Mouse (Mus musculus) heart, embryonic 13.5 days (tissue): ENCODE measurements at regions not wholly inside any gene's neighbourhood (a gene's known extent, or its start where the extent isn't known, plus 50 kb on each side); places are given as distances from the start of the nearest gene placed in this dataset.

ENCODE experiments used
- ATAC-seq: fragments of 200-750 bp; cut with Nextera tagmentation; 2 replicates; pipeline ENCODE4 v1.8.0; 2017; ENCODE audit warnings: moderate TSS enrichment; ENCODE audit not compliant: insufficient number of reproducible peaks, low FRiP score, low TSS enrichment; ENCODE audit errors: extremely low read depth
- H3K27ac ChIP-seq: fragments of 300-500 bp; sonication (generic); replicated peaks from 2 replicates; pipeline ENCODE4 v1.5.1; 2015; ENCODE audit warnings: moderate library complexity, mild to moderate bottlenecking, inconsistent platforms
- H3K27me3 ChIP-seq: fragments of 300-500 bp; sonication (generic); replicated peaks from 2 replicates; pipeline ENCODE4 v1.6.1; 2015; ENCODE audit warnings: mild to moderate bottlenecking, inconsistent platforms
- H3K36me3 ChIP-seq: fragments of 300-500 bp; sonication (generic); 2 replicates; pipeline ENCODE4 v1.6.1; 2015; ENCODE audit warnings: mild to moderate bottlenecking, inconsistent platforms
- H3K4me1 ChIP-seq: fragments of 300-500 bp; sonication (generic); 2 replicates; pipeline ENCODE4 v1.6.1; 2015; ENCODE audit warnings: inconsistent platforms
- H3K4me2 ChIP-seq: fragments of 300-500 bp; sonication (generic); 2 replicates; pipeline ENCODE4 v1.6.1; 2015; ENCODE audit warnings: inconsistent platforms, mild to moderate bottlenecking, moderate library complexity
- H3K4me3 ChIP-seq: fragments of 300-500 bp; sonication (generic); 2 replicates; pipeline ENCODE4 v1.5.1; 2015; ENCODE audit warnings: moderate library complexity, mild to moderate bottlenecking, inconsistent platforms
- H3K9ac ChIP-seq: fragments of 300-500 bp; sonication (generic); 2 replicates; pipeline ENCODE4 v1.6.1; 2015; ENCODE audit warnings: inconsistent platforms, mild to moderate bottlenecking, moderate library complexity
- H3K9me3 ChIP-seq: fragments of 300-500 bp; sonication (generic); 2 replicates; pipeline ENCODE4 v1.6.1; 2016; ENCODE audit warnings: inconsistent platforms
- WGBS: fragments of 180-500 bp; shearing (Covaris S2); methylation state at CpG from one replicate; pipeline ENCODE4 v1.1.7; 2015; ENCODE audit warnings: mixed read lengths; 5-methylcytosine and 5-hydroxymethylcytosine counted together

DNA sequence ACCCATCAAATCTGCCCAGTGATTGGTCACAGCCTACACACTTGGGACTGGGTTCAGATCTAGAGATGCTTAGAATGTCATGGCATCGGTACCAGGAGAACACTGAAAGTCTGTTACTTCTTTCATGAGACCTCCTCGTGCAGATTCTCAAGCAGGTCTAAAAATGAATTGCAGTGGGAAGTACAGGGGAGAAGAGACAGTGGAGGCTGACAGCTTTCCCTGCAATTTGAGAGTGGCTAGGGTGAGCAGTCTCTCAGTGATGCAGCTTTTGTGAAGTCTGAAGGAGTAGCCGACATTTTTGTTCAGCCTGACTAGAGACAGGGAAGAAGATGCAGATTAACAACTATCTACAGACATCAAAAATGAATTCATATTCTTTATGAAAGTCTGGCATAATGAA, 112.5 kb downstream of the Fam198b start:
- ATAC-seq = no peak
- Histone ChIP-seq H3K4me2 (no peak overlapping the region), H3K4me3 (no peak overlapping the region), H3K27me3 (no peaks in the 10 kb centered on the region), H3K4me1 (peaks cover 45% of the 10 kb centered on the region), H3K9ac (no peak overlapping the region), H3K27ac (peak overlapping the region; percentile 29; the same call in 1 of the 2 replicates), H3K36me3 (no peaks in the 10 kb centered on the region), H3K9me3 (no peaks in the 10 kb centered on the region)
- 60% methylated on average over 3 of the region's 3 CpGs for WGBS

DNA sequence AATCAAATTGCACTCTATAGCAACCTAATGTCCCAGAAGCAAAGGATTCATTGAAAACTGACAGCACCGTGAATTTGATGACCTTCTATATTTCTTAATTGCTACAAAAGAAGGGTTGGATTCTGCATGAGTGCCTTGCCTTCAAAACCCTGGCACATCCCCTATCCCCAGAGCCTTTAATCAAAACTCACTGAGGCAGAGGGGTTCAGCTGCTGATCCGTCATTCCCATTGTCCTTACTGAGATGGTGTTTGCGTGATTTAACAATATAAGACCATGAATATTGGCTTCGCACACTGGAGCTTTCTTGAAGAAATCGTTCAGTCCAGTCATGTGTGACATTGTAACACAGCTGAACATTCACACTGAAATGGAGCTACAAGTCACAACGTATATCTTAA, 118.0 kb downstream of the Fam198b start:
- Histone ChIP-seq H3K9me3 (no peaks in the 10 kb centered on the region), H3K9ac (no peak overlapping the region), H3K4me1 (peaks cover 22% of the 10 kb centered on the region), H3K27ac (no peak overlapping the region), H3K36me3 (no peaks in the 10 kb centered on the region), H3K4me2 (no peak overlapping the region), H3K27me3 (no peaks in the 10 kb centered on the region), H3K4me3 (no peak overlapping the region)
- WGBS = 85% methylated on average over 6 of the region's 6 CpGs
- no peak for ATAC-seq

DNA sequence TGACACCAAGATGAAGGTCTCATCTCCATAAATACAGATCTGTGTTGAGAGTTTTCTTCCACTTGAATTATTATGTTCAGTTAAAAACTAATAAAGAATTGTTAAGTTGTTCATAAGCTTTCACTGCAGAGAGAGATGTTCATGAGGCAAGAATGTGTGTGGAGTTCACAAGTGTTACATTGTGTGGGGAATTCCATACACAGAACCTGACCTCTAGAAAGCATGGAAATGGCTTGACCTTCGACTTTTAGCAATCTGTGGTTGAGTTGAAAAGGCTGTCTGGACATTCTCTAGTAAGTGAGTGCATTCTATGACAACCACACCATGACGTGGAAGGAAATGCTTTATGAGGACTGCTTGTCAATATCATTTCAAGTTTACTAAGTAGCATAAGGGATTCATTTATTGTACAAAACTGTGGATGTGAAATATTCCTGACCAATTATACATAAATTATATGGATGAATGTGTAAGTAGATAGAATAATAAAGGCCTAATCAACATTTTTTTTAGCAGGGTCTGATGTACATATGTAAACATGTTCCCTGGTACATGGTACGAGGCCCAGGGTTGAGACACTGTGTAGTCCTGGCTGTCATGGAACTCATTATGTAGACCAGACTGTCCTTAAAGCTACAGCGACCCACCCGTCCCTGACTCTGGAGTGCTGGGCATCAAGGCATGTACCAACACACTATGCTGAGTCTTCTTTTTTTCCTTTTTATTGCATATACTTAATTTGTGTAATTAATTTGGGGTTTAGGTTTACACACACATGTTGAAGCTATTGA, 119.2 kb downstream of the Fam198b start:
- H3K4me1 ChIP-seq = peaks cover 22% of the 10 kb centered on the region
- H3K27me3 ChIP-seq = no peaks in the 10 kb centered on the region
- no peak for ATAC-seq
- WGBS = 64% methylated on average over 5 of the region's 5 CpGs
- no peak overlapping the region for H3K27ac ChIP-seq
- H3K4me3 ChIP-seq = no peak overlapping the region
- no peak overlapping the region for H3K9ac ChIP-seq
- H3K36me3 ChIP-seq = no peaks in the 10 kb centered on the region
- H3K9me3 ChIP-seq = no peaks in the 10 kb centered on the region
- H3K4me2 ChIP-seq = no peak overlapping the region

DNA sequence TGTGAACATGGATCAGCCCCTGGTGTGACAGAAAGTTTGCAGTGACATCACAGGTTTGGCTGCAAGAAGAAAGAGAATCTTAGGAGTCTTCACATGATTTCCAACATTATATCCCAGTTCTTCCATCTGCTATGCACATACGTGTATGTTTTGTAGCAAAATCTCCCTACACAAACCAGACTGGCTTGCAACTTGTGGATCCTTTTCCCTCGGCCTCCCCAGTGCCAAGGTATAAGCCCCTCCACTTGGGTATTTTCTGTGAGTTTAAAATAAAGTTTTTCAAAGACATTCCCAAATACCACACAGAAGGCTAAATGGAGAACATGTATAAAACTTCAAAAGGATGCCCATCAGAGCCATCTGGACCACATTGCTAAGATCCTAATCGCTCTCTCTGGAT, 120.2 kb downstream of the Fam198b start:
- Histone ChIP-seq H3K4me1 (peaks cover 22% of the 10 kb centered on the region), H3K27ac (peak overlapping the region; percentile 12; the same call in 1 of the 2 replicates), H3K4me3 (no peak overlapping the region), H3K9me3 (no peaks in the 10 kb centered on the region), H3K9ac (no peak overlapping the region), H3K36me3 (no peaks in the 10 kb centered on the region), H3K4me2 (no peak overlapping the region), H3K27me3 (no peaks in the 10 kb centered on the region)
- ATAC-seq = no peak
- WGBS = 85% methylated on average over 3 of the region's 3 CpGs

DNA sequence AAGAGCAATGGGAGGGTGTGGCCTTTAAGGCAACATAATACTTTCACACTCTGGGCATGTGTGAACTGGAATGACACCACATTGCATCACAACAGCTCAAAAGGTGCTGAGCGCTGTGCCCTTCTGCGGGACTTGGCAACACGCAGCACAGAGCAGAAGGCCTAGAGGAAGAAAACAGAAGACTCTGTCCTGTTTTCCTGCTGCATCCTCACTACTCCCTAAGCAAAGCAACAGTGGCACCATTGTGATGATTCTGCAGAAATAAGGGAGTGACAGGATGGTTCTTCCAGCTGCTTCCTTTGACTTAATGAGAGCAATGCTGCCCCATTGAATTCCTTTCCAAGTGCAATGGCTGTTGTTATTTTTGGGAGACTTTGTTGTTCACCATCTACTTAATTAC, 120.6 kb downstream of the Fam198b start:
- H3K27me3 ChIP-seq = no peaks in the 10 kb centered on the region
- no peak for ATAC-seq

DNA sequence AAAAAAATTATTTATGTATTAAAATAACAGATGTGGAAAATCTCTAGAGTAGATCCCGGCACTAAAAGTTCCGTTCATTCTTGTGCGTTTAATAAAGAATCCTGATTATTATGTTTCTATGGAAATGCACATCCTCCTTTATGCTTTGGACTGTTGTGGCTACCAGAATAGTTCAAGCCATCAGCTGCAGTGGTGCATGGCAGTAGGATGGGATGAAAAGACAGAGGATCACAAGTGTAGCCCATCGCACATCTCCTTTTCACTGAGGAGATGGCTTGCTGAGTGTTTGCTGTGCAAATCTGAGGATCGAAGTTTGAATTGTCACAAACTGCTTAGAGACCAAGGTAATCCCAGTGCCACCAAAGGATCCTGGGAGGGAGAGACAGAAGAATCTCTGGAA, 121.0 kb downstream of the Fam198b start:
- Histone ChIP-seq H3K9ac (no peak overlapping the region), H3K4me3 (no peak overlapping the region), H3K27me3 (no peaks in the 10 kb centered on the region), H3K36me3 (no peaks in the 10 kb centered on the region), H3K4me2 (no peak overlapping the region), H3K4me1 (peaks cover 22% of the 10 kb centered on the region), H3K27ac (no peak overlapping the region), H3K9me3 (no peaks in the 10 kb centered on the region)
- WGBS = 85% methylated on average over 5 of the region's 5 CpGs
- ATAC-seq = no peak

More for the DNA sequence above, 120.6 kb downstream of the Fam198b start:
- Histone ChIP-seq H3K36me3 (no peaks in the 10 kb centered on the region), H3K4me3 (no peak overlapping the region), H3K9ac (no peak overlapping the region), H3K9me3 (no peaks in the 10 kb centered on the region), H3K4me2 (no peak overlapping the region), H3K4me1 (peaks cover 22% of the 10 kb centered on the region), H3K27ac (0 out of 2 replicates have a peak overlapping the region, but pooled peaks have one; percentile 12)
- 83% methylated on average over 3 of the region's 3 CpGs for WGBS

DNA sequence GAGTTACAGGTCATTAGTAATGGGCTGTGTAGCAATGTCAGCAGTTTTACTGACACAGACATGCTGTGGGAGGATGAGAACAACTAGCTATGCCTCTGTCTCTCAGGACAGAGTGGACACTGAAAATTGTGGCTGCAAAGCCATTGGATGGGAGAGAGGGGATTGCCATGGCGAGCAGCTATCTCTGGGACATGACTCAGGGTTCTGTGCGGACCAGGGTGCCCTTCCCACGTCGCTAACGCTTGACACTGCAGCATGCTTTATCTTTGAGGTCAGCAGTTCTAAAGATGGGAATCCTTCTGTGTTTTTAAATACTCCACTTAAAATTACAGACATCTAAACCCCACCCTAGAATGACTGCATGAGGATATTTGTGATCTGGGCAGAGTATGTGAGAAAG, 121.9 kb downstream of the Fam198b start:
- ATAC-seq = no peak
- Histone ChIP-seq H3K4me1 (peaks cover 22% of the 10 kb centered on the region), H3K9ac (peak overlapping the region; percentile 40; the same call in 1 of the 2 replicates), H3K4me3 (no peak overlapping the region), H3K4me2 (no peak overlapping the region), H3K9me3 (no peaks in the 10 kb centered on the region), H3K27ac (peak overlapping the region; percentile 51; the same call in 1 of the 2 replicates), H3K27me3 (no peaks in the 10 kb centered on the region), H3K36me3 (no peaks in the 10 kb centered on the region)
- 10% methylated on average over 5 of the region's 5 CpGs for WGBS

DNA sequence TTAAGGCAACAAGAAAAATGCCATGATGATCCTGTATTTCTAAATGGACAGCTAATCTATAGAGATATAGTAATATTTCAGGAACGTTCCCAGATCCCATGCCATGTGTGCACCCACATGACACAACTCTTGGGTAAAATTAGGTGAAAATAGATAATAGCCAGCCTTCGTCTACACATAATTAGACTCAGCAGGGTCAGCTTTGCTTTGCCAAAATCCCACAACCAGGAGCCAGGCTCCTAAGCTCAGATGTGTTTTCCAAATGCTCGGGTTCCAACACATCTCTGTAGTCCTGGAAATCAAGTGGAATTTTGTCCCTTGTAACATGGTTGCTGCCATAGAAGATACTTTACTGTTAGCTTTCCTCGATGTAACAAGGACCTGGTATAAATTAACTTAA, 122.7 kb downstream of the Fam198b start:
- Histone ChIP-seq H3K27ac (no peak overlapping the region), H3K9ac (no peak overlapping the region), H3K4me2 (no peak overlapping the region), H3K27me3 (no peaks in the 10 kb centered on the region), H3K4me1 (peaks cover 22% of the 10 kb centered on the region), H3K4me3 (no peak overlapping the region), H3K9me3 (no peaks in the 10 kb centered on the region), H3K36me3 (no peaks in the 10 kb centered on the region)
- WGBS = 64% methylated on average over 4 of the region's 4 CpGs
- no peak for ATAC-seq

DNA sequence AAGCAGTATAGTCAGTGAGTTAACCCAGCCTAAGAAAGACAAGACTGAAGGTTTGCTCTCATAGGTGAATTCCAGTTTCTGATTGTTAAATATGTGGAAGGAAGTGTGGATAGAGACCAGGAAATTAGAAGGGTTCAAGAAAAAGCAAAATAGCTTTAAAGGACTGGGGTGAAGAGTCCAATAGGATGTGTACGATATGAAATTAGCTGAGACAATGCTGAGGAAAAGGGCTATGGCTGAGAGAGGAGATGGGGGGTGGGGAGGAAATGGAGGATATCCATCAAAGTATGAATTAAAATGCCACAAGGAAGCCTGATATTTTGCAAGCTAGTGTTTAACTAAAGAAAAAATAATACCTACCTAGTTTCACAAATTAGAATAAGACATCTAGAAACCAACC, 124.9 kb downstream of the Fam198b start:
- Histone ChIP-seq H3K36me3 (no peaks in the 10 kb centered on the region), H3K4me1 (peaks cover 19% of the 10 kb centered on the region), H3K4me3 (no peak overlapping the region), H3K4me2 (no peak overlapping the region), H3K9me3 (no peaks in the 10 kb centered on the region), H3K9ac (no peak overlapping the region), H3K27ac (no peak overlapping the region), H3K27me3 (no peaks in the 10 kb centered on the region)
- whole genome bisulfite sequencing = 82% methylated on average over 1 of the region's 1 CpGs
- ATAC-seq = no peak

DNA sequence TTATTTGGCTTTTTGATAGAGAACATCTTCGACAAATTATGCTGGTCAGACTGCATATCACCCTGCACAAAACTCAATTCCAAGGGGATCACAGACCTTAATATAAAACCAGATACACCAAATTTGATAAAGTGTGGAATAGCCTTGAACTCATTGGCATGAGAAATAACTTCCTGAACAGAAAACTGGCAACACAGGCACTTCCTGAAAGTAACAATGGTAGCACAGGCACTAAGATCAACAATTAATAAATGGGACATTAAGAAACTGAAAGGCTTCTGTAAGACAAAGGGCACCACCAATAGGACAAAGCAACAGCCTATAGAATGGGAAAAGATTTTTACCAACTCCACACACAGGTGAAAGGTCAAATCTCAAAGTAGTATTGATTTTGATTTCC, 141.5 kb downstream of the Fam198b start:
- H3K4me1 ChIP-seq = 0 out of 2 replicates have a peak, but pooled peaks cover 2% of the 10 kb centered on the region
- no peak overlapping the region for H3K4me3 ChIP-seq
- H3K36me3 ChIP-seq = no peaks in the 10 kb centered on the region
- H3K9ac ChIP-seq = no peak overlapping the region
- H3K27ac ChIP-seq = no peak overlapping the region
- no peaks in the 10 kb centered on the region for H3K27me3 ChIP-seq
- 79% methylated on average over 1 of the region's 1 CpGs for WGBS
- no peak overlapping the region for H3K4me2 ChIP-seq
- H3K9me3 ChIP-seq = no peaks in the 10 kb centered on the region
- ATAC-seq = no peak

DNA sequence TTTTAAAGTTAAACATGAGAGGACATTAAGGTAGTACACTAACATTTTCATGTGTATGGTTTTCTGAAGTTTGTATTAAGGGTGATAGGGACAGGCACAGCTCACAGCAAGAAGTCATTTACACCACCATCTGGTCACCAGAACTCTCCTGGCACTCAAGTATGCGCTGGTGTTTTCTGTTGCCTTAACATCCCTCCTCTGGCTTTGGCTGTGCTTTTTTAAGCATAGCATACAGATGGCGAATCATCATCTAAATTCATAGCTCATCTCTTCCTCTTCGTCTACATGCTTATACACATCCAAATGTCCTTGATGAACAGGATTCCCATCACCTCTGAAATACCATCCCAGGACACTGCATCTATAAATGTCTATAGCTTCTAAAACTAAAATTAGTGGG, 148.7 kb downstream of the Fam198b start:
- Histone ChIP-seq H3K4me2 (no peak overlapping the region), H3K27ac (no peak overlapping the region)
- 70% methylated on average over 3 of the region's 3 CpGs for WGBS

DNA sequence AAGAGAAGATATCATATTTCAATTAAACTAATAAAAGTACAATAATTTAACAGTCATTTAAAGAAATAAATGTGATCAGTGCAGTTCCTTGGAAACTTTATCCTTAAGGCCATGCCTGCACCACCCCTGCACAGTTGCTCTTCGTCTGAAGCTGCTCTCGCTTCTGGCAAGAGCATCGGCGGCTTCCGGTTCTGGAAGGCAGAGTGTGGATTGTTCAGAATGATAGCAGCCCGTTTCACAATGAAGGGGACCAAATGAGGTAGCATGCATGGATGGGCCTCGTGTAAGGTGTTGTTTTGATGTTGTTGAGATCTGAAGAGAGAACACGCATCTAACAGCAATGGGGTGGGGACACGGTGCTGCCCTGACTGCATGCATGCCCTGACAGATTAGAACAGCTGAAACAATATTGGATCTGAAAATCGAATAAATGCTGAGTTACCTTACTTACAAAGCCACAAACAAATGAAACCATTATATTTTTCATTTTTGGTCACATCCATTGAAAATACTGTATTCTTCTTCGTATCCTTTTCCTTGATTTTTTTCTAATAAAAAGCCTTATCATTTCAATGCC, 154.3 kb downstream of the Fam198b start:
- peak overlapping the region; percentile 24; the same call in 1 of the 2 replicates for H3K4me2 ChIP-seq
- 52% methylated on average over 11 of the region's 11 CpGs for WGBS
- no peaks in the 10 kb centered on the region for H3K36me3 ChIP-seq
- no peaks in the 10 kb centered on the region for H3K4me1 ChIP-seq
- no peak overlapping the region for H3K4me3 ChIP-seq
- 0 out of 2 replicates have a peak overlapping the region, but pooled peaks have one; percentile 37 for H3K9ac ChIP-seq
- no peaks in the 10 kb centered on the region for H3K9me3 ChIP-seq
- no peak overlapping the region for H3K27ac ChIP-seq
- no peak for ATAC-seq
- no peaks in the 10 kb centered on the region for H3K27me3 ChIP-seq

More for the DNA sequence above, 148.7 kb downstream of the Fam198b start:
- no peaks in the 10 kb centered on the region for H3K4me1 ChIP-seq
- H3K9me3 ChIP-seq = no peaks in the 10 kb centered on the region
- ATAC-seq = no peak
- H3K36me3 ChIP-seq = no peaks in the 10 kb centered on the region
- no peaks in the 10 kb centered on the region for H3K27me3 ChIP-seq
- no peak overlapping the region for H3K4me3 ChIP-seq
- H3K9ac ChIP-seq = no peak overlapping the region
